Mouse (Mus musculus) stomach, embryonic 15.5 days (tissue): ENCODE data around the gene Cldn1. TPM values are rescaled to one million over a fixed set of nuclear protein-coding genes. Genes with fewer than 3 reads are reported as not detected.

Experiments used
- ATAC-seq: fragments of 200-750 bp; cut with Nextera tagmentation; 2 replicates; pipeline ENCODE4 v1.8.0; 2017; ENCODE audit warnings: low read depth, moderate number of reproducible peaks, moderate TSS enrichment; ENCODE audit not compliant: insufficient read depth, low FRiP score
- H3K27ac ChIP-seq: fragments of 300-500 bp; sonication (generic); 2 replicates; pipeline ENCODE4 v1.5.1; 2015; ENCODE audit warnings: mild to moderate bottlenecking, inconsistent platforms
- H3K27me3 ChIP-seq: fragments of 300-500 bp; sonication (generic); replicated peaks from 2 replicates; pipeline ENCODE4 v1.6.1; 2015; ENCODE audit warnings: inconsistent platforms
- H3K36me3 ChIP-seq: fragments of 300-500 bp; sonication (generic); 2 replicates; pipeline ENCODE4 v1.6.1; 2015; ENCODE audit warnings: inconsistent platforms
- H3K4me1 ChIP-seq: fragments of 300-500 bp; sonication (generic); 2 replicates; pipeline ENCODE4 v1.6.1; 2015; ENCODE audit warnings: inconsistent platforms
- H3K4me2 ChIP-seq: fragments of 300-500 bp; sonication (generic); 2 replicates; pipeline ENCODE4 v1.6.1; 2015; ENCODE audit warnings: mild to moderate bottlenecking, inconsistent platforms
- H3K4me3 ChIP-seq: fragments of 300-500 bp; sonication (generic); replicated peaks from 2 replicates; pipeline ENCODE4 v1.5.1; 2015; ENCODE audit warnings: inconsistent platforms
- H3K9ac ChIP-seq: fragments of 300-500 bp; sonication (generic); 2 replicates; pipeline ENCODE4 v1.6.1; 2015; ENCODE audit warnings: inconsistent platforms
- H3K9me3 ChIP-seq: fragments of 300-500 bp; sonication (generic); 2 replicates; pipeline ENCODE4 v1.6.1; 2016; ENCODE audit warnings: inconsistent platforms
- WGBS: fragments of 180-500 bp; shearing (Covaris S2); methylation state at CpG from one replicate; pipeline ENCODE4 v1.1.7; 2015; 5-methylcytosine and 5-hydroxymethylcytosine counted together
- polyA plus RNA-seq: library from polyadenylated mRNA; unstranded; fragments of >200 nt; fragmentation: Nextera tagmentation; extraction: Ambion mirVana; gene quantifications from 2 replicates; pipeline ENCODE4 v1.2.1, GENCODE M21; 2015

Gene Cldn1
- polyA plus RNA-seq, result 9.3 and 10.2 TPM in 2 replicates

- Histone ChIP-seq H3K9me3 (no peaks in the 10 kb centered on the region), H3K27ac (no peak within 1 kb of the TSS), H3K36me3 (no peaks in the 10 kb centered on the region), H3K4me1 (no peaks in the 10 kb centered on the region), H3K27me3 (no peaks in the 10 kb centered on the region), H3K9ac (peak within 1 kb of the TSS; percentile 11; the same call in 1 of the 2 replicates), H3K4me3 (peak within 1 kb of the TSS; percentile 47), H3K4me2 (peak within 1 kb of the TSS; percentile 88)
- peak; percentile 74 for ATAC-seq
- whole genome bisulfite sequencing, result 3% methylated on average over 33 of the region's 33 CpGs
Measured at GRCm38 (mm10) chr16:26371325-26372053, at the start of gene Cldn1. Gene Cldn1 (minus strand): TSS chr16:26371841.

DNA sequence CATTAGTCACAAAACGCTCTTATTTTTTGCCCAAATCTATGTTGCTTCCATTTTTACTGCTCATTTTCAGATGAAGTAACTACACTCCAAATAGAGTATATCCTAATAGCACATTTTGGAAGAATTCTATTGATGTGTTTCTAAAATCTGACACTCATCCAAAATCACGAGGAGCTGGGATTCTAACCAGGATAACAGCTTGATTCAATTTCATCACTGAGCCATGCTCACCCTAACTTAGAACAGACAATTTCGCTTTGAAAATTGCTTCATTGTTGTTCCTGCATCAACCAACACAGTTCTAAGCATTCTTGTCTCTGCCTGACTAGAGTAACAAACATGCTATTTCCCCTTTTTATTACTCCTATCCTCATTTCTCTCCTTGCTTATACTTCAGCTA, 47.0 kb upstream of the Cldn1 start:
- Histone ChIP-seq H3K9ac (no peak overlapping the region), H3K36me3 (no peaks in the 10 kb centered on the region), H3K4me2 (no peak overlapping the region), H3K27me3 (no peaks in the 10 kb centered on the region), H3K27ac (no peak overlapping the region), H3K4me1 (no peaks in the 10 kb centered on the region), H3K9me3 (no peaks in the 10 kb centered on the region), H3K4me3 (no peak overlapping the region)
- no peak for ATAC-seq
- WGBS, result 79% methylated on average over 3 of the region's 3 CpGs

DNA sequence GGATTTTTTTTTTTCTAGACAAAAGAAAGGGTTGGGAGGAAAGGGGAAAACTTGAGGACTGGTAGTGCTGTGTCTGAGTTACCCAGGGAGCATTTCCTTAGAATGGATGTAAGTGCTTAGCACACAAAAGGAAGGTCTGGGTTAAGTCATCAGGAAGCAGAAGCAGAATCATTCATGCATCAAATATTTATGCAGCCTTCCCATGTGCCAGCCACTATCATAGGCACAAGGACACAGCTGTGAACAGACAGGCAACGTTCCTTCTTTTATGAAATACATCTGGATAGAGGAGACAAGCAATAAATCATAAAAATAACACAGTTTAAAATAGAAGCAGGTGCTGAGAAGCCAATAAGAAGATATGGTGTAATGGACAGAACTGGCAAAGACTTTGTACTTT, 32.4 kb upstream of the Cldn1 start:
- Histone ChIP-seq H3K4me1 (no peaks in the 10 kb centered on the region), H3K9ac (no peak overlapping the region), H3K36me3 (no peaks in the 10 kb centered on the region), H3K27ac (no peak overlapping the region), H3K27me3 (no peaks in the 10 kb centered on the region), H3K4me3 (no peak overlapping the region), H3K9me3 (no peaks in the 10 kb centered on the region), H3K4me2 (no peak overlapping the region)
- 26% methylated on average over 1 of the region's 1 CpGs for WGBS
- no peak for ATAC-seq

DNA sequence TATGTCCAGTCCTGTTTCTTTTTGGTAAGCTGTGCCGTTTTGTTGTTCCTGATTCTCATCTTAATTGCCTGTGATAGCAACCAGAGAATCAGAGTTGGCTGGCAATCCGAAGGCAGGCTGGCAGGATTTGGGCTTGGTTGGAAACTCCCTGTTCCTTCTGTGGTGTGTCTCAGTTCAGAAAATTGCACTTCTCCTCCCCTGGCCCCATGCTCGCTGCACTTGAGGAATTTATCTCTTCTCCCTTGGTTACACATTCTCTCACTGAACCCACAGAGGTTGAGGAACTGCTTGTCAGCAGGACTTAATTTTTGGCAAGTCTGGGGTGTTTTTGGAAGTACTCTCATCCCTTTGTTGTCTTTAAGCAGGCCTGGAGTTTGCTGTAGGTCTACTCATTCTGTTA, 29.3 kb upstream of the Cldn1 start:
- 28% methylated on average over 3 of the region's 3 CpGs for WGBS

DNA sequence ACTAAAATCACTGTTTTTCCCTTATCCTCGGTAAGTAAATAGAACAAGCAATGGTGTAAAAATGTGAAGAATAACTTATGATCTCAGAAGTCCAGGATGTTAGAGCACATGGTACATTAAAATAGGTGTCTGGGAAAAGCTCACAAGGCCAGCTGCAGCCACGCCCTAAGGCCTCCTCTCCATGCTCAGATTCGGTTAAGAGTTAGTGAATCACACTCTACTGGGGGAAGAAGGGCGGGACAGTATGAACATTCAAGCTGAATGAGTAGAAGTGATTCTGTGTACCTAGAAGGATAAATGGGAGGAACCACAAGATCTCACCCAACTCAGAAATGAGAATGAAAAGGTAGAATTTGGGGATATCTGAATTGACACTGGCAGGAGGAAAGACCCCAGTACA, 28.9 kb upstream of the Cldn1 start:
- WGBS, result 75% methylated on average over 4 of the region's 4 CpGs
- Histone ChIP-seq H3K4me2 (no peak overlapping the region), H3K36me3 (no peaks in the 10 kb centered on the region), H3K9me3 (no peaks in the 10 kb centered on the region), H3K4me3 (no peak overlapping the region), H3K4me1 (no peaks in the 10 kb centered on the region), H3K9ac (no peak overlapping the region), H3K27me3 (no peaks in the 10 kb centered on the region), H3K27ac (peak overlapping the region; percentile 35; the same call in 1 of the 2 replicates)
- no peak for ATAC-seq

More for the DNA sequence above, 29.3 kb upstream of the Cldn1 start:
- no peaks in the 10 kb centered on the region for H3K4me1 ChIP-seq
- ATAC-seq, result no peak
- H3K4me2 ChIP-seq, result no peak overlapping the region
- no peaks in the 10 kb centered on the region for H3K36me3 ChIP-seq
- H3K9me3 ChIP-seq, result no peaks in the 10 kb centered on the region
- H3K4me3 ChIP-seq, result no peak overlapping the region
- H3K27me3 ChIP-seq, result no peaks in the 10 kb centered on the region
- no peak overlapping the region for H3K9ac ChIP-seq
- H3K27ac ChIP-seq, result peak overlapping the region; percentile 35; the same call in 1 of the 2 replicates

- no peak for ATAC-seq
- Histone ChIP-seq H3K4me2 (no peak overlapping the region), H3K27me3 (no peaks in the 10 kb centered on the region), H3K4me3 (no peak overlapping the region), H3K36me3 (no peaks in the 10 kb centered on the region), H3K9ac (no peak overlapping the region), H3K9me3 (no peaks in the 10 kb centered on the region), H3K27ac (no peak overlapping the region), H3K4me1 (no peaks in the 10 kb centered on the region)
- WGBS, result 75% methylated on average over 4 of the region's 4 CpGs
Measured at GRCm38 (mm10) chr16:26390936-26391335, 19.3 kb upstream of the Cldn1 start.

DNA sequence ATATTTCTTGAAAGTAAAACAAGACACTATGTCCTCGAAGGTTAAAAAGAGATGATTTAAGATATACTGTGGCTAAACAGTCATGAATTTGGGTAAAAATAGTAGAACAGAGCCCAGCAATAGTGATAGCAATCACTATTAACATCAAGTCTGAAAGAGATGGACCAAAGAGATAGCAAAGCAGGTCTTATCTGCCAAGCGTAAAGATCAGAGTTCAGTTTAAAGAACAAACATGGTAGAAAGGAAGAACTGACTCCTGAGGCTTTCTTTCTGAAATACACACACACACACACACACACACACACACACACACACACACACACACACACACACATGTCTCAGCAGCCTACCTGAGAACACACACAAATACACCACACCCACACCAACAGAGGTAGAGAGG, 14.5 kb upstream of the Cldn1 start:
- Histone ChIP-seq H3K36me3 (no peaks in the 10 kb centered on the region), H3K4me2 (no peak overlapping the region), H3K4me1 (no peaks in the 10 kb centered on the region), H3K27ac (no peak overlapping the region), H3K27me3 (no peaks in the 10 kb centered on the region), H3K4me3 (no peak overlapping the region), H3K9ac (no peak overlapping the region), H3K9me3 (no peaks in the 10 kb centered on the region)
- ATAC-seq, result no peak
- WGBS, result 82% methylated on average over 2 of the region's 2 CpGs

- H3K4me1 ChIP-seq, result no peaks in the 10 kb centered on the region
- no peak overlapping the region for H3K27ac ChIP-seq
- 64% methylated on average over 5 of the region's 5 CpGs for WGBS
- H3K9ac ChIP-seq, result no peak overlapping the region
- H3K9me3 ChIP-seq, result no peaks in the 10 kb centered on the region
- no peaks in the 10 kb centered on the region for H3K36me3 ChIP-seq
- ATAC-seq, result no peak
- no peaks in the 10 kb centered on the region for H3K27me3 ChIP-seq
- H3K4me3 ChIP-seq, result no peak overlapping the region
- no peak overlapping the region for H3K4me2 ChIP-seq
Measured at GRCm38 (mm10) chr16:26384112-26384649, 12.5 kb upstream of the Cldn1 start.

DNA sequence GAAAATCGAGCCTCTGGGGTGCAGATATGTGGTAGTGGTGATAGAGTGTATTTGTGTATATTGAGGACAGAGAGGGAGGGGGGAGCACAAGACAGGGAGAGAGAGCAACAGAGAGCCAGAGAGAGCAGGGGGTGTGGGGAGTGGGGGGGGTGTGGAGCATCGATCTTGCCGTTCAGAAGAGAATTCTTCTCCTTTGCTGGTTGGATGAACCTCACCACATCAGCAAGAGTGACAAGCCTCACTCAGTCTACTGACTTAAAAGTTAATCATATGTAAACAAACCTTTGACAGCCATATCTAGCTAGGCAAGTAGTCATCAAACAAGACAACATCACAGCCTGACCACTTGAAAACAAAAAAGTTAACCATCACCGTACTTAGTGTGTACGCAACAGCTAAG, 5.5 kb upstream of the Cldn1 start:
- no peaks in the 10 kb centered on the region for H3K36me3 ChIP-seq
- WGBS, result 63% methylated on average over 5 of the region's 5 CpGs
- no peak overlapping the region for H3K4me3 ChIP-seq
- H3K9me3 ChIP-seq, result no peaks in the 10 kb centered on the region
- H3K27ac ChIP-seq, result no peak overlapping the region
- ATAC-seq, result peak; percentile 47; the same call in 1 of the 2 replicates
- no peaks in the 10 kb centered on the region for H3K4me1 ChIP-seq
- no peaks in the 10 kb centered on the region for H3K27me3 ChIP-seq
- no peak overlapping the region for H3K4me2 ChIP-seq
- H3K9ac ChIP-seq, result no peak overlapping the region

DNA sequence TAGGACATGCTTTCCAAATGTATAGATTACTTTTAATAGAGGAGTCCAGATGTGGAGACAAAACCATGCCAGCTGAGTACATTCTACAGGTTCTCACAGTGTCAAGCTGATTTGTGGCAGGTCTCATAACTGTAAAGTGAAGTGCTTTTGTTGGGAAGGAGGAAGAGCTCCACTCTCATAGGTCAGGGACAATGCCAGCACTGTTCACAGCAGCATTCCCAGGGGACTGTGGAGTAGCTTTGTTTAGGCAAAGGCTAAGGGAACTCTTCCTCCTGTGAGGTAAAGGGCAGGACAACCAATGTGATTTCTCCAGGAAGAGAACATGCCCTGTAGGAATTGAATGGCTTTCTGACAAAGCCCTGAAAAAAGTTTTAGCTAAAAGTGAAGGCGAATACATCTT, 1.5 kb downstream of the Cldn1 start:
- H3K4me1 ChIP-seq, result no peaks in the 10 kb centered on the region
- no peak overlapping the region for H3K9ac ChIP-seq
- 0 out of 2 replicates have a peak overlapping the region, but pooled peaks have one; percentile 6 for H3K4me2 ChIP-seq
- WGBS, result 96% methylated on average over 1 of the region's 1 CpGs
- H3K36me3 ChIP-seq, result no peaks in the 10 kb centered on the region
- H3K27ac ChIP-seq, result no peak overlapping the region
- no peaks in the 10 kb centered on the region for H3K27me3 ChIP-seq
- ATAC-seq, result no peak
- no peaks in the 10 kb centered on the region for H3K9me3 ChIP-seq
- H3K4me3 ChIP-seq, result no peak overlapping the region

GRCm38 (mm10) chr16:26369044-26369730, 2.5 kb downstream of the Cldn1 start:
- no peaks in the 10 kb centered on the region for H3K27me3 ChIP-seq
- H3K9ac ChIP-seq, result no peak overlapping the region
- no peak overlapping the region for H3K4me2 ChIP-seq
- no peaks in the 10 kb centered on the region for H3K9me3 ChIP-seq
- no peak for ATAC-seq
- H3K27ac ChIP-seq, result no peak overlapping the region
- H3K4me1 ChIP-seq, result no peaks in the 10 kb centered on the region
- no peaks in the 10 kb centered on the region for H3K36me3 ChIP-seq
- H3K4me3 ChIP-seq, result no peak overlapping the region
- WGBS, result 75% methylated on average over 7 of the region's 7 CpGs

- no peak for ATAC-seq
- Histone ChIP-seq H3K27me3 (no peaks in the 10 kb centered on the region), H3K9ac (no peak overlapping the region)
Measured at GRCm38 (mm10) chr16:26368121-26368520, 3.5 kb downstream of the Cldn1 start.

More at GRCm38 (mm10) chr16:26368121-26368520, 3.5 kb downstream of the Cldn1 start:
- 77% methylated on average over 5 of the region's 5 CpGs for WGBS
- Histone ChIP-seq H3K9me3 (no peaks in the 10 kb centered on the region), H3K27ac (no peak overlapping the region), H3K4me3 (no peak overlapping the region), H3K4me1 (no peaks in the 10 kb centered on the region), H3K4me2 (no peak overlapping the region), H3K36me3 (no peaks in the 10 kb centered on the region)
